Comparison of ENCODE assay signal across 34 mouse cellular contexts in genomic region chr15:50989457-50989856, GRCm38 (mm10).
"Had no signal": no experiment of that assay in that cellular context is flagged by ENCODE, and none has a peak within 500 bp of the region (broad histone marks: within the 10 kb centered on the region; RNA-seq: fewer than 3 reads in every experiment).

No protein-coding gene starts in this region.

- H3K27ac ChIP-seq: heart, embryonic 10.5 days; heart, embryonic 13.5 days; heart, embryonic 15.5 days; hindbrain, embryonic 12.5 days; hindbrain, embryonic 13.5 days; hindbrain, embryonic 14.5 days; hindbrain, embryonic 15.5 days; hindbrain, postnatal 0 days; intestine, embryonic 15.5 days; kidney, embryonic 15.5 days; kidney, postnatal 0 days; layer of hippocampus, adult 2 months; left cerebral cortex, adult 2 months had no signal

- H3K4me2 ChIP-seq: heart, embryonic 11.5 days; heart, embryonic 13.5 days; heart, embryonic 15.5 days; hindbrain, embryonic 12.5 days; hindbrain, embryonic 13.5 days; hindbrain, embryonic 14.5 days; hindbrain, embryonic 15.5 days; intestine, embryonic 15.5 days; kidney, embryonic 15.5 days had no signal

- ATAC-seq: hindbrain, embryonic 16.5 days; hindbrain, postnatal 0 days; inflammation-experienced regulatory T-cells, adult 6 months; intestine, embryonic 15.5 days; intestine, embryonic 16.5 days; intestine, postnatal 0 days had no signal

- H3K9me3 ChIP-seq: heart, embryonic 10.5 days; heart, embryonic 13.5 days; heart, embryonic 15.5 days; hindbrain, embryonic 12.5 days; hindbrain, embryonic 13.5 days; hindbrain, embryonic 15.5 days; intestine, embryonic 15.5 days; kidney, embryonic 15.5 days had no signal

- H3K4me3 ChIP-seq: heart, embryonic 10.5 days; heart, embryonic 13.5 days; heart, embryonic 15.5 days; hindbrain, embryonic 12.5 days; hindbrain, embryonic 13.5 days; hindbrain, embryonic 15.5 days; intestine, embryonic 15.5 days; kidney, embryonic 15.5 days; layer of hippocampus, adult 2 months; left cerebral cortex, adult 2 months had no signal

- H3K27me3 ChIP-seq: heart, embryonic 13.5 days; heart, embryonic 15.5 days; hindbrain, embryonic 12.5 days; hindbrain, embryonic 13.5 days; hindbrain, embryonic 15.5 days; intestine, embryonic 15.5 days; kidney, embryonic 15.5 days had no signal

- H3K36me3 ChIP-seq: heart, embryonic 10.5 days; heart, embryonic 13.5 days; heart, embryonic 15.5 days; hindbrain, embryonic 12.5 days; hindbrain, embryonic 13.5 days; hindbrain, embryonic 15.5 days; intestine, embryonic 15.5 days; kidney, embryonic 15.5 days had no signal

- DNase-seq: heart, postnatal 10 days; heart, postnatal 14 days; heart, postnatal 36 days; heart, postnatal 4 days; kidney, adult 11 months; kidney, adult 18-20 months; kidney, adult 2 months; kidney, adult 8-10 months; kidney, adult 9 months; kidney, postnatal 10 days; kidney, postnatal 14 days; kidney, postnatal 25 days; kidney, postnatal 36 days; kidney, postnatal 4 days; layer of hippocampus, adult 9-11 months; layer of hippocampus, postnatal 36 days had no signal

- H3K4me1 ChIP-seq: heart, embryonic 10.5 days; heart, embryonic 15.5 days; hindbrain, embryonic 12.5 days; hindbrain, embryonic 13.5 days; intestine, embryonic 15.5 days; kidney, embryonic 15.5 days had no signal

- H3K9ac ChIP-seq: heart, embryonic 13.5 days; heart, embryonic 15.5 days; hindbrain, embryonic 12.5 days; hindbrain, embryonic 13.5 days; hindbrain, embryonic 14.5 days; hindbrain, embryonic 15.5 days; intestine, embryonic 15.5 days; kidney, embryonic 15.5 days had no signal
